Mouse (Mus musculus): Measurements from ENCODE around the gene Efhd2. TPM values are rescaled to one million over a fixed set of nuclear protein-coding genes. Genes with fewer than 3 reads are reported as not detected.

Gene Efhd2
- total RNA-seq, 1 experiment = 9.2 TPM

DNA sequence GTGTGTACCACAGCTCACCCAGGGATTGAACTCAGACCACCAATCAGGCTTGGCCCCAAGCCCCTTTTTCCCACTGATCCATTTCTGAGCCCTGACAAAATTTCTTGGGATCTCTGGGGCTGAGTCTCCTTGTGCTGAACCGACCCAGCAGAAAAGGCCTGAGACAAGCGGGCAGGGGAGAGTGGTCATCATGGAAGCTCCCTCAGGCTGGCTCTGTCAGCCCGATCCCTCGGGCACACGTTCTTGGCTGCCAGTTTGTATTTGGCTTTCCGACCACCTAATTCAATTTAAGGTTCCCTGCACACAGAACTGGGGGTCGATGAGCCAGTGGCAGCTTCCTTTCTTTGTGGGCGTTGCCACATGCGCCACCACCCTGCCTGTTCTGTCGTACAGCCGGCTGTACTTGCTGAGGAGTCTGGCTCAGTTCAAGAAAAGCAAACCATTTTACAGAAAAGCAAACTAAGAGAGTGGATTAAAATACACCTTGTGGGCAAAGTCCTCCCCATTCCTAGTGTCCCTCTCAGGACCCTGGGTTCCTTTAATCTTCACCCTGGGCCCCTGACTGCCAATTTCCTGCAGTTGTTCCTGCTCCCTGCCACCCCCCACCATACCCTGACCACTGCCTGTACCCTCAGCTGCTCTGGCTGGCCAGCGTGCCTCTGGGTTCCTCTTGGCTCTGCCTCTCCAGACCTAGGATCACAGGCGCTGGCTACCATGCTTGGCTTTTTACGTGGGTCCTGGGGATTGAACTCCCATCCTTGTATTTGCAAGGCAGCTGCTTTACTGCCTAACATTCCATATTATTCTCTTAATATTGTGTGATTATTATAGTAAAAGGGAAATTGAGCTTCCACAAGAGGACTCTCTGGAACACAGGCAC, 57.7 kb downstream of the Efhd2 start:
- Histone ChIP-seq H3K4me3 (ENCODE audit: insufficient read depth in 1 of 2, low read depth in 1 of 2, low read length in 2 of 2, poor library complexity in 1 of 2, severe bottlenecking in 1 of 2) (no peak overlapping the region), H3K4me1 (ENCODE audit: control insufficient read depth in 2 of 2, insufficient read depth in 2 of 2, low read length in 2 of 2, poor library complexity in 1 of 2) (peaks cover 0 to 6% of the 10 kb centered on the region in 2 experiments; a peak in 2 of 4 replicates), H3K36me3 (ENCODE audit: control insufficient read depth, insufficient read depth, low read length, poor library complexity, severe bottlenecking) (no peaks in the 10 kb centered on the region; the same call in 1 of the 2 replicates), H3K9ac (ENCODE audit: insufficient read depth, low read depth, low read length, poor library complexity, severe bottlenecking) (no peak overlapping the region), H3K27ac (ENCODE audit: insufficient read depth, low read depth, low read length, poor library complexity, severe bottlenecking) (no peak overlapping the region), H3K9me3 (ENCODE audit: control insufficient read depth, insufficient read depth, low read depth, low read length) (no peaks in the 10 kb centered on the region)
- no peak for DNase-seq (ENCODE audit: low read depth, low spot score)
- in situ Hi-C loops (cut with MboI; ENCODE audit: low sequenced_read_pairs in 2 of 2, unreplicated experiment in 2 of 2) = no loop called here
- TF ChIP-seq HCFC1 (IDR thresholded peaks at IDR 0.05; ENCODE audit: borderline replicate concordance, insufficient read depth, low read length) (no peak), MAFK (IDR thresholded peaks at IDR 0.05; ENCODE audit: insufficient read depth, low read depth, low read length) (no peak), ZNF384 (IDR thresholded peaks at IDR 0.05; ENCODE audit: low read depth, low read length) (no peak), CHD2 (IDR thresholded peaks at IDR 0.05; ENCODE audit: low read depth, low read length) (no peak), ZC3H11A (IDR thresholded peaks at IDR 0.05; ENCODE audit: borderline replicate concordance, low read depth, low read length) (no peak)

DNA sequence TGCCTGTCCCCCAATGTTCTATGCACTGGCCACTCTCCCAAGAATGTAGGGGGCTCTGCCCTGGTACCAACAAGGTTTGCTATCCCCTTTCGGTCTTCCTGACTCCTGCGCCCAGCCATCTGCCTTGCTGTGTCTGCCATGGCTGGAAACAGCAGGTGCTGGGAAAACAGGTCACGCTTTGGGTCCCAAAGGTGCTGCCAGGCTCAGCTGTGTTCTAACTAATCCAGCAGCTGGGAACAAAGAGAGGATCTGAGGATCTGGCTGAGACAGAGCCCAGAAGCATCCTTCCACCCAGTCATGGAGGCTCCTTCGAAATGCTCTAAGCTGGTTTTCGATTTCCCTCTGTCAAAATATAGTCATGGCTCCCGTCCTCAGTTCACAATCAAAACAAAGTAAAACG, 58.5 kb downstream of the Efhd2 start:
- Histone ChIP-seq H3K9ac (ENCODE audit: insufficient read depth, low read depth, low read length, poor library complexity, severe bottlenecking) (no peak overlapping the region), H3K9me3 (ENCODE audit: control insufficient read depth, insufficient read depth, low read depth, low read length) (no peaks in the 10 kb centered on the region), H3K4me3 (ENCODE audit: insufficient read depth in 1 of 2, low read depth in 1 of 2, low read length in 2 of 2, poor library complexity in 1 of 2, severe bottlenecking in 1 of 2) (no peak overlapping the region), H3K27ac (ENCODE audit: insufficient read depth, low read depth, low read length, poor library complexity, severe bottlenecking) (no peak overlapping the region), H3K36me3 (ENCODE audit: control insufficient read depth, insufficient read depth, low read length, poor library complexity, severe bottlenecking) (peaks cover 3% of the 10 kb centered on the region; the same call in 1 of the 2 replicates), H3K4me1 (ENCODE audit: control insufficient read depth in 2 of 2, insufficient read depth in 2 of 2, low read length in 2 of 2, poor library complexity in 1 of 2) (peaks cover 0 to 6% of the 10 kb centered on the region in 2 experiments; a peak in 2 of 4 replicates)
- in situ Hi-C loops (cut with MboI; ENCODE audit: low sequenced_read_pairs in 2 of 2, unreplicated experiment in 2 of 2) = no loop called here
- DNase-seq (ENCODE audit: low read depth, low spot score) = no peak
- TF ChIP-seq HCFC1 (IDR thresholded peaks at IDR 0.05; ENCODE audit: borderline replicate concordance, insufficient read depth, low read length) = no peak

DNA sequence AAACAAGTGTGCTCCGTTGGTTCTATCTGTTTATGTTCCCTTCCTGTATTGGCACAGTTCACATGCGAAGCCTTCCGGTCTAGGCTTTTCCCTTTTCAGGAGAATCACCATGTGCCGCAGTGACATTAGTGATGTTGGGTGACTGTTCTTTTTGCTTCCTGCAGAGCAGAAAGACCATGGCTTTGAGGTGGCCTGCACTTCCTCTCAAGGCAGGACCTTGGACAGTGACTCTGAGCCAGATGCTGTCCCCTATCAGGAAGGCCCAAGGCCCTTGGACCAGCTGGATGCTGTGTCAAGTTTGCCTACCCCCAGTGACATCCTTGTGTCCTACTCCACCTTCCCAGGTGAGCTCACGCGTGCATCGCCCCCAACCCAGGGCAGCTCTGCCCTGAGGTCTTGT, 63.3 kb downstream of the Efhd2 start:
- Histone ChIP-seq H3K36me3 (ENCODE audit: control insufficient read depth, insufficient read depth, low read length, poor library complexity, severe bottlenecking) (peaks cover 17% of the 10 kb centered on the region; the same call in 1 of the 2 replicates), H3K4me1 (ENCODE audit: control insufficient read depth in 2 of 2, insufficient read depth in 2 of 2, low read length in 2 of 2, poor library complexity in 1 of 2) (no peaks in the 10 kb centered on the region), H3K4me3 (ENCODE audit: insufficient read depth in 1 of 2, low read depth in 1 of 2, low read length in 2 of 2, poor library complexity in 1 of 2, severe bottlenecking in 1 of 2) (no peak overlapping the region), H3K27ac (ENCODE audit: insufficient read depth, low read depth, low read length, poor library complexity, severe bottlenecking) (no peak overlapping the region), H3K9ac (ENCODE audit: insufficient read depth, low read depth, low read length, poor library complexity, severe bottlenecking) (no peak overlapping the region), H3K9me3 (ENCODE audit: control insufficient read depth, insufficient read depth, low read depth, low read length) (no peaks in the 10 kb centered on the region)
- in situ Hi-C loops (cut with MboI; ENCODE audit: low sequenced_read_pairs in 2 of 2, unreplicated experiment in 2 of 2) = no loop called here
- DNase-seq (ENCODE audit: low read depth, low spot score) = no peak
- TF ChIP-seq CHD2 (IDR thresholded peaks at IDR 0.05; ENCODE audit: low read depth, low read length) (no peak), MAFK (IDR thresholded peaks at IDR 0.05; ENCODE audit: insufficient read depth, low read depth, low read length) (no peak), HCFC1 (IDR thresholded peaks at IDR 0.05; ENCODE audit: borderline replicate concordance, insufficient read depth, low read length) (no peak), ZNF384 (IDR thresholded peaks at IDR 0.05; ENCODE audit: low read depth, low read length) (no peak), ZC3H11A (IDR thresholded peaks at IDR 0.05; ENCODE audit: borderline replicate concordance, low read depth, low read length) (no peak)

DNA sequence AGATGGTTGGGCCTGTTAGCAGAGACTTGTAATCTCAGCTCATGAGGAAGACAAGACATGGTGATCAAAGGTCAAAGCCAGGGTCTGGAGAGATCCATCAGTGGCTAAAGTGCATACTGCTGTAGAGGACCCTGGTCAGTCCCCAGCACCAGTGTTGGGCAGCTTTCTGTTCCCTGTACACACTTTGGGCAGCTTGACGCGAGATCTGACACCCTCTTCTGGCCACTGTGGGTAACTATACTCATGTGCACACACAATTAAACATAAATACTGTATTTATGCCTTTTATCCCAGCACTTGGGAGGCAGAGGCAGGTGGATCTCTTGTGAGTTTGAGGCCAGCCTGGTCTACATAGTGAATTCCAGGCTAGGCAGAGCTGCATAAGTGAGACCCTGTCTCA, 63.7 kb downstream of the Efhd2 start:
- H3K27ac ChIP-seq (ENCODE audit: insufficient read depth, low read depth, low read length, poor library complexity, severe bottlenecking) = no peak overlapping the region
- peaks cover 19% of the 10 kb centered on the region; the same call in 1 of the 2 replicates for H3K36me3 ChIP-seq (ENCODE audit: control insufficient read depth, insufficient read depth, low read length, poor library complexity, severe bottlenecking)
- no peak overlapping the region for H3K9ac ChIP-seq (ENCODE audit: insufficient read depth, low read depth, low read length, poor library complexity, severe bottlenecking)
- in situ Hi-C loops (cut with MboI; ENCODE audit: low sequenced_read_pairs in 2 of 2, unreplicated experiment in 2 of 2) = no loop called here
- H3K4me1 ChIP-seq (ENCODE audit: control insufficient read depth in 2 of 2, insufficient read depth in 2 of 2, low read length in 2 of 2, poor library complexity in 1 of 2) = no peaks in the 10 kb centered on the region
- no peak for DNase-seq (ENCODE audit: low read depth, low spot score)
- no peak overlapping the region for H3K4me3 ChIP-seq (ENCODE audit: insufficient read depth in 1 of 2, low read depth in 1 of 2, low read length in 2 of 2, poor library complexity in 1 of 2, severe bottlenecking in 1 of 2)
- no peaks in the 10 kb centered on the region for H3K9me3 ChIP-seq (ENCODE audit: control insufficient read depth, insufficient read depth, low read depth, low read length)
- TF ChIP-seq ZC3H11A (IDR thresholded peaks at IDR 0.05; ENCODE audit: borderline replicate concordance, low read depth, low read length) = no peak
- TF ChIP-seq CHD2 (IDR thresholded peaks at IDR 0.05; ENCODE audit: low read depth, low read length) = no peak
- no peak for TF ChIP-seq ZNF384 (IDR thresholded peaks at IDR 0.05; ENCODE audit: low read depth, low read length)
- TF ChIP-seq MAFK (IDR thresholded peaks at IDR 0.05; ENCODE audit: insufficient read depth, low read depth, low read length) = no peak
- TF ChIP-seq HCFC1 (IDR thresholded peaks at IDR 0.05; ENCODE audit: borderline replicate concordance, insufficient read depth, low read length) = no peak
